Mouse (Mus musculus) heart, postnatal 25 days (tissue): ENCODE results near the gene Eno3. TPM values are rescaled to one million over a fixed set of nuclear protein-coding genes. Genes with fewer than 3 reads are reported as not detected.
A peak's percentile ranks its signal among the peaks of the same experiment; 100 is the strongest.

Experiments used
- DNase-seq: peaks from one replicate; pipeline ENCODE4 v3.0.0; 2022; ENCODE audit warnings: low spot score
- intact Hi-C: fragments of 180-260 bp; cut with DNase I; formaldehyde crosslinking; loops from one replicate; pipeline ENCODE4 v1.15.1; 2025
- total RNA-seq, 2 experiments: library from RNA; stranded (reverse); gene quantifications; 2 replicates each; pipeline ENCODE4 v1.2.3; 2021

The Eno3 gene
- total RNA-seq, 2 experiments from 2014 or later: 2,028 to 2,111 TPM

DNA sequence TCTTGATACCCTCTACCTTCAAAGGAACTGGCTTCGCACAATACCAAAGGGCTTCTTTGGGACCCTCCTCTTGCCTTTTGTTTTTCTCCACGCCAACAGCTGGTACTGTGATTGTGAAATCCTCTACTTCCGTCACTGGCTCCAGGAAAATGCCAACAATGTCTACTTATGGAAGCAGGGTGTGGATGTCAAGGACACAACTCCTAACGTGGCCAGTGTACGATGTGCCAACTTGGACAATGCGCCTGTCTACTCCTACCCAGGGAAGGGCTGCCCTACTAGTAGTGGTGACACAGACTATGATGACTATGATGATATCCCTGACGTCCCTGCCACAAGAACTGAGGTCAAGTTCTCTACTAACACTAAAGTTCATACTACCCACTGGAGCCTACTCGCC lies 17.0 kb upstream of the Eno3 start:
- intact Hi-C loops: no loop called here
- DNase-seq: no peak

GRCm38 (mm10) chr11:70641241-70641640 lies 15.8 kb upstream of the Eno3 start:
- intact Hi-C loops: no loop called here
- DNase-seq: no peak

DNA sequence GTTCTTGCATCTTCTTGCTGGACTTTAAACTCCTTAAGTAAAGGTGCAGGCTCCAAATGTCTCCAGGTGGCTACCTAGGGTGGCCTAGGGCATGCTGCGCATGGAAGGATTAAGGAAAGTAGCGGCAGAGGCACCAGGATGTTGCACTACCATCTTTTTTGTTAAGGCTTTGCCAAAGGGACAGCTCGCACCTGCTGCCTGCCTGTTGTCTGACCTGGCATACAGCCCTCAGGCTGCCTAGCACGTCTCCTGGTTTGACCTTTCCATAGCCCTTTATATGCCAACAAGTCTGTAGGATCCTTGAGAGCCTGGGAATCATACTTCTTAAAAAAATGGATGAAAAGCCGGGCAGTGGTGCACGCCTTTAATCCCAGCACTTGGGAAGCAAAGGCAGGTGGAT lies 14.0 kb upstream of the Eno3 start:
- DNase-seq: no peak
- intact Hi-C loops: no loop called here

DNA sequence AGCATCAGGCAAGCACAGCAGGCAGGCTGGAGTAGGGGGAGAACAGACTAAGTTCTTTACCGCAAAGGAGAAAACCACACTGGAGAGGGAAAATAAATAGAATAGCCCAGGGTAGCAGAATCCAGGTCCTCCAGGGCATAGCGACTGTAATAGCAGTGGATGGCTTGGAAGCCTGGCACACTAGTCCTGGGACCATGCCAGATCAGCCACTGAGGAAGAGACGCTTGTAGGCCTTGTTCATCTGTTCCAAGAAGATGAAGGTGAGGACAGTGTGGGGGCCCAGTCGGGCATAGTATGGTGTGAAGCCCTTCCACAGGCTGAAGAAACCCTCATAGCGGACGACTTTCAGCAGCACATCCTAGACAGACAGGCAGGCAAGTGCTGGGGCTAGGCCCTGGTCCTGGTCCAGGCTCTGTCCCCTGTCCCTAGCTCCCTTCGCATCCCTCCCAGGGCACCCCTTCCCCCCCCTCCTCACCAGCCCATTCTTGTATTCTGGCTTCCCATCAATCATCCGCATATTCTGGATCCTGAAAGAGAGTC lies 12.4 kb upstream of the Eno3 start:
- intact Hi-C loops: no loop called here
- no peak for DNase-seq

DNA sequence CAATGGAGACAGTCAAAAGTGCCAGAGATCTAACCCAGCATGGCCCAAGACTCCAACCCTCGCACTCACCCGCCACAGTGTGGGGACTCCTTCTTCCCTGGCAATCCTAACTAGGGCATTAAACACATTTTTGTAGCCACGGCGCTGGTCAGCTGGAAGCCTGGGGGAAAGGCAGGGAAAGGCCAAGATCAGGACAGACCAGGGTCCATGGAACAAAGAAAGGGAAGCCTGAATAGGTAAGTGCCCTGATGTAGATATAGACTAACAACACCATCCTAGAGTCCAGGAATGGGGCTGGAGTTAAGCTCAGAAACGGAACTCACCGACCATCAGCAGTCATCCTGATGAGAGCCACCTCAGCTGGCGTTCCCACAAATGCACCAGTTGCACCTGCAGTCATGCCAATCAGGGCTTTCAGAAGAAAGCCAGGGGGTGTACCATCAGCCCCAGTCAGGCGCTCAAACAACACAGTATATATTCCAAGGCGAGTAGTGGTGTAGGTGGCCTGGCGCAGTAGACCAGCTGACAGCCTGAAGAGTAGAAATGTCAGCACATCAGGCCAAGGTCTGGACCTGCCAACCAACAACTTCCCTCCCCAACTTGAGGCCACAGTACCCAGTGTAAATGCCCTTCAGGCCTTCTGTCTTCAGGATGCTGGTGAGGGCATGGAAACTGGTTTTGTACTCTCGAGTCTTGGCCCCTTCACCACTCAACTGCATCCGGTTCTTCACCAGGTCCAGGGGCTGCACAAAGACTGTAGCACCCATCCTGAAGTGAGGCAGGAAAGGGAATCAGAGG lies 11.3 kb upstream of the Eno3 start:
- DNase-seq: no peak
- intact Hi-C loops: loop anchor here (2.0 kb wide), 1 partner anchor 57 kb away; no protein-coding TSS in a partner anchor

DNA sequence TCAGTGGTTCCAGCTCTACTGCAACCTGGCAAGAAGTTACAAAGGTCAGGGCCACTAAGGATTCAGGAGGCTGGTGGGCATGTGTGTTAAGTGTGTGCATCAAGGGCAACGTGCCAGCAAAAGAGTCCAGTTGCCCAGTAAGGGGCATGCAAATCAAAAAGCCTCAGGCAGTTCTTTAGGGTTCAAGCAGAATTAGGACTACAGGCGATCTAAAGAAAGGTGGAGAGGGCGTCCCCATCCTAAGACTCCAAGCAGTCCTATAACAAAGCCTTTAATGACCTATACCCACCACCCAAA lies 10.8 kb upstream of the Eno3 start:
- DNase-seq: no peak
- intact Hi-C loops: loop anchor here (2.0 kb wide), 1 partner anchor 57 kb away; no protein-coding TSS in a partner anchor

GRCm38 (mm10) chr11:70646691-70647650 lies 10.0 kb upstream of the Eno3 start, which contains the start of the genes Rnf167 and Slc25a11:
TSS of gene Rnf167 (plus strand) at chr11:70647235.
TSS of gene Slc25a11 (minus strand) at chr11:70647479.
- intact Hi-C loops: loop anchor here (2.0 kb wide), 1 partner anchor 56 kb away; no protein-coding TSS in a partner anchor
- DNase-seq: peak; percentile 94

GRCm38 (mm10) chr11:70647716-70648420 lies 9.1 kb upstream of the Eno3 start:
- no peak for DNase-seq
- intact Hi-C loops: loop anchor here (2.0 kb wide), 1 partner anchor 55 kb away; no protein-coding TSS in a partner anchor

DNA sequence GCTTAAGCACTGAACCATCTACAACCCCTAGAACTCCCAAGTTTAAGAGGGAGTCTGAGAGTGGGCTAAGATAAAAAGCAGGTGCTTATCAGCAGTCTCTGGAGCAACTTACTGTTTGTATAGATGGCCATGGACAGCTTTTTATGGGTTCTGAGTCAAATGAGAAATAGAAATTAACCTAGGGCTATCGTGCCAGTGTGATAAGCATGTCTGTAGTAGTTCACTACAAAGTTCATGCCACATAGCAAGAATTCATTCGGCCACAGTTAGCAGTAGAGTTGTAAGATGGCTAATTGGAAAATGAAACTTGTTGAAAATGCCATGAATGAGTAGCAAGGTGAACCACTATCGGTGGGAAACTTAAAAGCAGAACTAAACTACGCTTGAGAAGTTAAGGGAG lies 8.5 kb upstream of the Eno3 start:
- intact Hi-C loops: no loop called here
- DNase-seq: no peak

GRCm38 (mm10) chr11:70649185-70649734 lies 7.7 kb upstream of the Eno3 start:
- no peak for DNase-seq
- intact Hi-C loops: no loop called here

- intact Hi-C loops: loop anchor here (10.0 kb wide), 1 partner anchor 636 kb away; the partner anchor contains the start of genes Acadvl and Dlg4
- DNase-seq: no peak
Observed at GRCm38 (mm10) chr11:70650322-70651175, 6.5 kb upstream of the Eno3 start.

GRCm38 (mm10) chr11:70651391-70651790 lies 5.6 kb upstream of the Eno3 start:
- no peak for DNase-seq
- intact Hi-C loops: loop anchor here (10.0 kb wide), 1 partner anchor 637 kb away; the partner anchor contains the start of genes Acadvl and Dlg4

- DNase-seq: no peak
- intact Hi-C loops: loop anchor here (10.0 kb wide), 1 partner anchor 637 kb away; the partner anchor contains the start of genes Acadvl and Dlg4
Observed at GRCm38 (mm10) chr11:70652029-70652883, 4.7 kb upstream of the Eno3 start.

DNA sequence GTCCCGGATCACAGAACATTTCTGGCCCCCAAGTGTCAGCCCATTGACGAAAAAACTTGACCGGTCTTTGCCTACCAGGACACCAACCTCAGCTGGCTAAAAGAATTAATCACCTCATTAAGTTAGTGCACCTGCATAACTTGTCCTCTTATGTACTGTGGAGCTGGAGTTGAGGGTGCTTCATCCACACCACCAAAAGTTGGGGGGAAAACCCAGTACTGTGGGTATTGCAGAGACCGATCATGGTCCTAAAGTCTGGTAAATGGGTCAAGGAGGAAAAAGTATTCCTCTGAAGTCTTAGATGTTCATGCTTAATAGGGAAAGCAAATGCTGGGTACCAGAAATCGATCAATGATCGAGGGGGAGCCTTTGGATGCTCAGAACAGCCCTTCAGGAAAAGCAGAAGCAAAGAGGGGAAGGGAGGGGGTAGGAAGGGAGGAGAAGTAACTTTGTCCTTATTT lies 4.1 kb upstream of the Eno3 start:
- intact Hi-C loops: loop anchor here (10.0 kb wide), 1 partner anchor 638 kb away; the partner anchor contains the start of genes Acadvl and Dlg4
- no peak for DNase-seq

GRCm38 (mm10) chr11:70653345-70654197 lies 3.4 kb upstream of the Eno3 start:
- peak; percentile 49 for DNase-seq
- intact Hi-C loops: loop anchor here (2.0 to 10.0 kb wide), 2 partner anchors 15 to 639 kb away; partner anchors contain the start of genes Acadvl, Dlg4 and Spag7
